Mouse (Mus musculus): ENCODE results near the gene Gpr84.
"Not testable (repeated sequence)": the region's sequence is repeated elsewhere in the genome, so short reads cannot be mapped to it uniquely, and the experiment has no call there.

GRCm38 (mm10) chr15:103275943-103276342, 34.5 kb downstream of the Gpr84 start:
- not testable (repeated sequence) for TF ChIP-seq POLR2A (IDR thresholded peaks at IDR 0.05; ENCODE audit: low read depth, low read length); CTCF (conservative IDR thresholded peaks at IDR 0.05; ENCODE audit: insufficient read depth, insufficient read length, low read depth, low read length)

Data from kidney, adult 2 months (tissue).